14 mouse cellular contexts compared by ENCODE assay signal in genomic region chr10:46458686-46459085, GRCm38 (mm10).
"Had no signal": no experiment of that assay in that cellular context is flagged by ENCODE, and none has a peak within 500 bp of the region (broad histone marks: within the 10 kb centered on the region; RNA-seq: fewer than 3 reads in every experiment).

No protein-coding gene starts in this region.

- H3K36me3 ChIP-seq: intestine, embryonic 15.5 days; limb, embryonic 10.5 days; liver, embryonic 12.5 days; midbrain, embryonic 10.5 days; midbrain, embryonic 15.5 days; neural tube, embryonic 13.5 days had no signal

- H3K27ac ChIP-seq: intestine, embryonic 15.5 days; limb, embryonic 10.5 days; liver, embryonic 12.5 days; midbrain, embryonic 10.5 days; midbrain, embryonic 15.5 days; neural tube, embryonic 13.5 days had no signal

- ATAC-seq: intestine, embryonic 15.5 days; liver, embryonic 12.5 days; midbrain, embryonic 15.5 days had no signal

- DNase-seq: kidney, adult 18-20 months; kidney, postnatal 10 days; kidney, postnatal 4 days; lung, embryonic 14.5 days; retina, postnatal 1 day; right cerebral cortex, postnatal 25 days; thymus, adult 18-20 months; thymus, postnatal 14 days had no signal

- H3K27me3 ChIP-seq: intestine, embryonic 15.5 days; liver, embryonic 12.5 days; midbrain, embryonic 15.5 days; neural tube, embryonic 13.5 days had no signal

- H3K9me3 ChIP-seq: intestine, embryonic 15.5 days; limb, embryonic 10.5 days; liver, embryonic 12.5 days; midbrain, embryonic 10.5 days; midbrain, embryonic 15.5 days; neural tube, embryonic 13.5 days had no signal

- H3K4me3 ChIP-seq: intestine, embryonic 15.5 days; limb, embryonic 10.5 days; liver, embryonic 12.5 days; midbrain, embryonic 10.5 days; midbrain, embryonic 15.5 days; neural tube, embryonic 13.5 days had no signal

- H3K4me2 ChIP-seq: intestine, embryonic 15.5 days; liver, embryonic 12.5 days; lung, embryonic 14.5 days; midbrain, embryonic 15.5 days; neural tube, embryonic 13.5 days had no signal

- H3K4me1 ChIP-seq: intestine, embryonic 15.5 days; limb, embryonic 10.5 days; liver, embryonic 12.5 days; midbrain, embryonic 15.5 days; neural tube, embryonic 13.5 days had no signal

- H3K9ac ChIP-seq: intestine, embryonic 15.5 days; liver, embryonic 12.5 days; lung, embryonic 14.5 days; midbrain, embryonic 15.5 days; neural tube, embryonic 13.5 days had no signal
